Comparison of ENCODE assay signal across 8 mouse cellular contexts in the genomic region with DNA sequence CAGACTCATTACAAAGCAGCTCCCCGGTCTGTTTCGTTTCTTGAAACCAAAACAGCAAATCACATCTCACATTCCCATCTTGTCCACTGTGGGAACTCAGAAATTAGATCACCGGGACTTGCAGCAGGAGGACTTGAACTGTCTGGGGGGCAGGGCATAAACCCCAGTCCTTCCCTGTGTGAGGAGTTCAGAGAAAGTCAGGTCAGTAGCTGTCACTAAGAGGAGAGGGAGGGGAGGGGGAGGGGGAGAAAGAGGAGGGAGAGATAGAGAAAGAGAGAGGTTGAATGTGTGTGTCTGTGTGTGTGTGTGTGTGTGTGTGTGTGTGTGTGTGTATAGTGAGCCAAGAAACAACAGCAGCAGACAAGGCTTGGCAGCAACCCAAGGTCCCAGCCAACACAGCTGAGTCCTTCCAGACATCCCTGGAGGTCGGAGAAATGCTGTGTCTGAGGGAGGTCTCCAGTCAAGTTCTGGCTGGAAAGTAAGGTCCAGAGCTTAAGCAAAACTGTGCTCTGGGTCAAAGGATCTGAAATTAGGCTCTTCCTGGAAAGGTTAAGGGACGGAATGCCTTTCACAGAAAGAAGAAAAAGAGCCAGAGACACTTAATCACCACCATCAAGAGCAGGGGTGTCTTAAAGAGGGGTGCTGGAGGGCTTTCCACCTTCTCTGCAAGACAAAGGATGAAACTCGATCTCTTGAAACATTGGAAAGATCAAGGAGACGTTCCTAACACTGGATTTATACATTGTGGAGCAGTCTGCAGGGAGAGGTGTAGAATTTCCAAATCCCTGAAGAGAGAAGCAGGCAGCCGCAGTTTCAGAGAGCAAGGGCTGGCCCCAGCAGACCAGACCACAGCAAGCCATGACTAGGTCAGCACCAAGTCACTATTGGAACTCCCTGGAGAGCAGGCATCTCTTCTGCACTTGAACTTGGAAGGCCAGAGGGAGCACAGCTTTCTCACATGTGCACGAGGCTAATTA. TPM values are rescaled to one million over a fixed set of nuclear protein-coding genes. Genes with fewer than 3 reads are reported as not detected.
DNase-seq lines count a peak whose midpoint lies in the region; ATAC-seq lines count a peak whose summit lies in the region.

No protein-coding gene starts in this region.

- peak; percentile 86 for ATAC-seq in embryonic facial prominence, embryonic 11.5 days (replicated peaks; ENCODE audit: insufficient number of reproducible peaks, low FRiP score, low TSS enrichment, low read depth)
- peak; percentile 66 for ATAC-seq in heart, embryonic 13.5 days (ENCODE audit: extremely low read depth, insufficient number of reproducible peaks, low FRiP score, low TSS enrichment)
- peak; percentile 91 for ATAC-seq in kidney, embryonic 16.5 days (ENCODE audit: low FRiP score, low TSS enrichment)
- peak; percentile 79 for ATAC-seq in midbrain, embryonic 13.5 days

- DNase-seq in left cerebral cortex, postnatal 14 days (ENCODE audit: low spot score in 2 of 2): peak; percentile 30 to 45
- no peak for DNase-seq in left cerebral cortex, adult 8-10 months (ENCODE audit: low spot score in 2 of 2)
- peak; percentile 71 for DNase-seq in embryonic facial prominence, embryonic 11.5 days (ENCODE audit: low spot score)
- no peak for DNase-seq in spleen, adult 18-20 months
- no peak for DNase-seq in T-cell, adult 2 months (ENCODE audit: low spot score)

- no peaks in the 10 kb centered on the region for H3K9me3 ChIP-seq in embryonic facial prominence, embryonic 11.5 days (replicated peaks; ENCODE audit: control insufficient read depth, low read length)
- H3K9me3 ChIP-seq in heart, embryonic 13.5 days: no peaks in the 10 kb centered on the region
- no peaks in the 10 kb centered on the region for H3K9me3 ChIP-seq in kidney, embryonic 16.5 days (ENCODE audit: low read length)
- no peaks in the 10 kb centered on the region for H3K9me3 ChIP-seq in midbrain, embryonic 13.5 days

- H3K4me2 ChIP-seq in embryonic facial prominence, embryonic 11.5 days (ENCODE audit: low read depth, low read length): no peak overlapping the region
- peak overlapping the region; percentile 49 for H3K4me2 ChIP-seq in heart, embryonic 13.5 days
- H3K4me2 ChIP-seq in kidney, embryonic 16.5 days (replicated peaks; ENCODE audit: low read depth, low read length): peak overlapping the region; percentile 21
- H3K4me2 ChIP-seq in midbrain, embryonic 13.5 days (replicated peaks): no peak overlapping the region

- intact Hi-C loops in left cerebral cortex, postnatal 14 days (cut with DNase I): no loop called here

- H3K27ac ChIP-seq in embryonic facial prominence, embryonic 11.5 days (replicated peaks; ENCODE audit: low read depth, low read length): peak overlapping the region; percentile 61
- H3K27ac ChIP-seq in heart, embryonic 13.5 days (replicated peaks): peak overlapping the region; percentile 87
- peak overlapping the region; percentile 87 for H3K27ac ChIP-seq in kidney, embryonic 16.5 days (ENCODE audit: low read length)
- no peak overlapping the region for H3K27ac ChIP-seq in midbrain, embryonic 13.5 days

- no peak overlapping the region for H3K4me3 ChIP-seq in embryonic facial prominence, embryonic 11.5 days (ENCODE audit: low read depth, low read length)
- no peak overlapping the region for H3K4me3 ChIP-seq in heart, embryonic 13.5 days
- no peak overlapping the region for H3K4me3 ChIP-seq in kidney, embryonic 16.5 days (ENCODE audit: low read length)
- no peak overlapping the region for H3K4me3 ChIP-seq in midbrain, embryonic 13.5 days (replicated peaks)

- no peaks in the 10 kb centered on the region for H3K27me3 ChIP-seq in embryonic facial prominence, embryonic 11.5 days (ENCODE audit: control insufficient read depth, insufficient read depth, low read length)
- H3K27me3 ChIP-seq in heart, embryonic 13.5 days (replicated peaks): no peaks in the 10 kb centered on the region
- H3K27me3 ChIP-seq in kidney, embryonic 16.5 days (ENCODE audit: insufficient read depth, low read length): no peaks in the 10 kb centered on the region
- H3K27me3 ChIP-seq in midbrain, embryonic 13.5 days: no peaks in the 10 kb centered on the region

- no peak overlapping the region; the same call in 1 of the 2 replicates for H3K9ac ChIP-seq in embryonic facial prominence, embryonic 11.5 days (replicated peaks; ENCODE audit: low read length)
- peak overlapping the region; percentile 60 for H3K9ac ChIP-seq in heart, embryonic 13.5 days
- H3K9ac ChIP-seq in kidney, embryonic 16.5 days (replicated peaks; ENCODE audit: low read length): 0 out of 2 replicates have a peak overlapping the region, but pooled peaks have one; percentile 0
- no peak overlapping the region for H3K9ac ChIP-seq in midbrain, embryonic 13.5 days (replicated peaks)

- H3K36me3 ChIP-seq in embryonic facial prominence, embryonic 11.5 days (replicated peaks; ENCODE audit: control insufficient read depth, insufficient read depth, low read depth, low read length): no peaks in the 10 kb centered on the region
- no peaks in the 10 kb centered on the region for H3K36me3 ChIP-seq in heart, embryonic 13.5 days
- no peaks in the 10 kb centered on the region for H3K36me3 ChIP-seq in kidney, embryonic 16.5 days (ENCODE audit: insufficient read depth, low read length)
- no peaks in the 10 kb centered on the region for H3K36me3 ChIP-seq in midbrain, embryonic 13.5 days

- 11% methylated on average over 9 of the region's 9 CpGs for WGBS in embryonic facial prominence, embryonic 11.5 days
- 18% methylated on average over 9 of the region's 9 CpGs for WGBS in heart, embryonic 13.5 days
- 9% methylated on average over 9 of the region's 9 CpGs for WGBS in kidney, embryonic 16.5 days
- WGBS in midbrain, embryonic 13.5 days: 23% methylated on average over 9 of the region's 9 CpGs

- H3K4me1 ChIP-seq in embryonic facial prominence, embryonic 11.5 days (ENCODE audit: control insufficient read depth, insufficient read depth, low read length): peaks cover 3% of the 10 kb centered on the region; the same call in 1 of the 2 replicates
- peaks cover 38% of the 10 kb centered on the region for H3K4me1 ChIP-seq in heart, embryonic 13.5 days
- H3K4me1 ChIP-seq in kidney, embryonic 16.5 days (ENCODE audit: insufficient read depth, low read length): peaks cover 18% of the 10 kb centered on the region
- peaks cover 12% of the 10 kb centered on the region for H3K4me1 ChIP-seq in midbrain, embryonic 13.5 days (replicated peaks)

RNA-seq across cellular contexts. Expression of a gene that starts 42.4 kb away (rescaled TPM):
- total RNA-seq in left cerebral cortex, postnatal 14 days (2021): 10 to 100 TPM; 22.4 to 24.8 TPM
- total RNA-seq in left cerebral cortex, adult 8-10 months (2022): 10 to 100 TPM in 3 of 4 experiments, 1 to 10 TPM in 1; 9.6 to 22.4 (median 15.1) TPM
- 11.0 and 11.5 TPM in 2 replicates for polyA plus RNA-seq in embryonic facial prominence, embryonic 11.5 days (2014; fragmentation: Nextera tagmentation; extraction: Ambion mirVana)
- polyA plus RNA-seq in heart, embryonic 13.5 days (2015; fragmentation: Nextera tagmentation; extraction: Ambion mirVana): 7.0 and 7.1 TPM in 2 replicates
- 7.9 and 9.8 TPM in 2 replicates for polyA plus RNA-seq in kidney, embryonic 16.5 days (2015; fragmentation: Nextera tagmentation; extraction: Ambion mirVana)
- polyA plus RNA-seq in midbrain, embryonic 13.5 days (2015; fragmentation: Nextera tagmentation; extraction: Ambion mirVana): 21.3 and 22.7 TPM in 2 replicates

Comparison
In these comparisons a context has a peak if more than half of its experiments do, and no peak if none do; other contexts are left out.
1. DNase-seq: peak in left cerebral cortex, postnatal 14 days (2 of 2) and embryonic facial prominence, embryonic 11.5 days (single experiment); none in left cerebral cortex, adult 8-10 months (0 of 2), spleen, adult 18-20 months (0 of 2) and T-cell, adult 2 months (single experiment).
2. H3K4me2 ChIP-seq: peak in heart, embryonic 13.5 days (single experiment) and kidney, embryonic 16.5 days (single experiment); none in embryonic facial prominence, embryonic 11.5 days (single experiment) and midbrain, embryonic 13.5 days (single experiment).
3. H3K9ac ChIP-seq: peak in heart, embryonic 13.5 days (single experiment) and kidney, embryonic 16.5 days (single experiment); none in embryonic facial prominence, embryonic 11.5 days (single experiment) and midbrain, embryonic 13.5 days (single experiment).
4. Peak in every context shown above with its lines, with median percentiles within 50 percentile points of each other: ATAC-seq.